Mouse (Mus musculus) limb, embryonic 11.5 days (tissue): Measurements from ENCODE around the gene Pik3r3. TPM values are rescaled to one million over a fixed set of nuclear protein-coding genes. Genes with fewer than 3 reads are reported as not detected.

Experiments used
- ATAC-seq: fragments of 200-750 bp; cut with Nextera tagmentation; 2 replicates; pipeline ENCODE4 v1.8.0; 2017; ENCODE audit warnings: low read depth; ENCODE audit not compliant: insufficient number of reproducible peaks, low FRiP score, low TSS enrichment
- DNase-seq: peaks from one replicate; pipeline ENCODE4 v3.0.0-alpha.2; 2015; ENCODE audit warnings: low spot score
- H3K27ac ChIP-seq: fragments of 300-500 bp; sonication (generic); replicated peaks from 2 replicates; pipeline ENCODE4 v1.5.1; 2014; ENCODE audit warnings: low read depth, mild to moderate bottlenecking, low read length
- H3K27me3 ChIP-seq: fragments of 300-500 bp; sonication (generic); 2 replicates; pipeline ENCODE4 v1.6.1; 2014; ENCODE audit warnings: mild to moderate bottlenecking, low read length, mixed read lengths; ENCODE audit not compliant: control insufficient read depth, insufficient read depth
- H3K36me3 ChIP-seq: fragments of 300-500 bp; sonication (generic); 2 replicates; pipeline ENCODE4 v1.6.1; 2014; ENCODE audit warnings: mild to moderate bottlenecking, low read length, moderate library complexity, mixed read lengths; ENCODE audit not compliant: control insufficient read depth, insufficient read depth
- H3K4me1 ChIP-seq: fragments of 300-500 bp; sonication (generic); 2 replicates; pipeline ENCODE4 v1.6.1; 2014; ENCODE audit warnings: low read length, mixed read lengths; ENCODE audit not compliant: control insufficient read depth, insufficient read depth
- H3K4me2 ChIP-seq: fragments of 300-500 bp; sonication (generic); 2 replicates; pipeline ENCODE4 v1.6.1; 2014; ENCODE audit warnings: low read depth, mild to moderate bottlenecking, moderate library complexity; ENCODE audit not compliant: severe bottlenecking
- H3K4me3 ChIP-seq: fragments of 300-500 bp; sonication (generic); 2 replicates; pipeline ENCODE4 v1.5.1; 2014; ENCODE audit warnings: low read depth, low read length
- H3K9ac ChIP-seq: fragments of 300-500 bp; sonication (generic); 2 replicates; pipeline ENCODE4 v1.6.1; 2014; ENCODE audit warnings: mild to moderate bottlenecking, low read length
- H3K9me3 ChIP-seq: fragments of 300-500 bp; sonication (generic); 2 replicates; pipeline ENCODE4 v1.6.1; 2016; ENCODE audit warnings: low read length; ENCODE audit not compliant: control insufficient read depth
- WGBS: fragments of 180-500 bp; shearing (Covaris S2); extraction: QIAGEN DNeasy Blood & Tissue Kit; methylation state at CpG from one replicate; pipeline ENCODE4 v1.1.7; 2014; 5-methylcytosine and 5-hydroxymethylcytosine counted together
- polyA plus RNA-seq: library from polyadenylated mRNA; unstranded; fragments of >200 nt; fragmentation: Nextera tagmentation; extraction: Ambion mirVana; gene quantifications from 2 replicates; pipeline ENCODE4 v1.2.1, GENCODE M21; 2014

Pik3r3 gene
- polyA plus RNA-seq, 1 experiment from 2014 or later: 46.2 TPM

GRCm38 (mm10) chr4:116182079-116182478 lies 39.3 kb upstream of the Pik3r3 start:
- Histone ChIP-seq H3K36me3 (no peaks in the 10 kb centered on the region), H3K9me3 (no peaks in the 10 kb centered on the region), H3K4me2 (no peak overlapping the region), H3K27me3 (no peaks in the 10 kb centered on the region), H3K4me1 (0 out of 2 replicates have a peak, but pooled peaks cover 3% of the 10 kb centered on the region), H3K9ac (no peak overlapping the region), H3K4me3 (no peak overlapping the region), H3K27ac (no peak overlapping the region)
- WGBS: 42% methylated on average over 3 of the region's 3 CpGs
- no peak for ATAC-seq
- DNase-seq: no peak

- Histone ChIP-seq H3K9me3 (no peaks in the 10 kb centered on the region), H3K4me1 (no peaks in the 10 kb centered on the region), H3K27me3 (no peaks in the 10 kb centered on the region), H3K36me3 (no peaks in the 10 kb centered on the region), H3K27ac (no peak overlapping the region), H3K4me3 (no peak overlapping the region), H3K4me2 (peak overlapping the region; percentile 3; the same call in 1 of the 2 replicates), H3K9ac (no peak overlapping the region)
- ATAC-seq (no peak), DNase-seq (peak; percentile 34)
- 11% methylated on average over 12 of the region's 12 CpGs for WGBS
Measured at GRCm38 (mm10) chr4:116182745-116183144, 38.7 kb upstream of the Pik3r3 start.

GRCm38 (mm10) chr4:116185083-116185482 lies 36.3 kb upstream of the Pik3r3 start:
- DNase-seq: no peak
- H3K27ac ChIP-seq: no peak overlapping the region
- no peak overlapping the region for H3K4me3 ChIP-seq
- no peak overlapping the region for H3K4me2 ChIP-seq
- no peaks in the 10 kb centered on the region for H3K36me3 ChIP-seq
- H3K27me3 ChIP-seq: no peaks in the 10 kb centered on the region
- no peak overlapping the region for H3K9ac ChIP-seq
- H3K9me3 ChIP-seq: no peaks in the 10 kb centered on the region
- no peak for ATAC-seq
- H3K4me1 ChIP-seq: no peaks in the 10 kb centered on the region
- WGBS: 89% methylated on average over 4 of the region's 4 CpGs

GRCm38 (mm10) chr4:116192286-116192835 lies 29.1 kb upstream of the Pik3r3 start:
- Histone ChIP-seq H3K36me3 (no peaks in the 10 kb centered on the region), H3K9ac (no peak overlapping the region), H3K27ac (no peak overlapping the region), H3K4me3 (no peak overlapping the region), H3K4me2 (no peak overlapping the region), H3K9me3 (no peaks in the 10 kb centered on the region), H3K27me3 (no peaks in the 10 kb centered on the region), H3K4me1 (no peaks in the 10 kb centered on the region)
- 29% methylated on average over 4 of the region's 4 CpGs for WGBS
- ATAC-seq (no peak), DNase-seq (no peak)

- H3K9ac ChIP-seq: no peak overlapping the region
- H3K27me3 ChIP-seq: no peaks in the 10 kb centered on the region
- 71% methylated on average over 9 of the region's 9 CpGs for WGBS
- H3K27ac ChIP-seq: no peak overlapping the region
- no peak for ATAC-seq
- H3K36me3 ChIP-seq: no peaks in the 10 kb centered on the region
- no peaks in the 10 kb centered on the region for H3K9me3 ChIP-seq
- H3K4me1 ChIP-seq: no peaks in the 10 kb centered on the region
- H3K4me2 ChIP-seq: no peak overlapping the region
- H3K4me3 ChIP-seq: no peak overlapping the region
- DNase-seq: no peak
Measured at GRCm38 (mm10) chr4:116193583-116194383, 27.6 kb upstream of the Pik3r3 start.

GRCm38 (mm10) chr4:116198422-116198821 lies 23.0 kb upstream of the Pik3r3 start:
- no peaks in the 10 kb centered on the region for H3K36me3 ChIP-seq
- no peak overlapping the region for H3K4me3 ChIP-seq
- DNase-seq (no peak), ATAC-seq (no peak)
- no peak overlapping the region for H3K27ac ChIP-seq
- H3K9ac ChIP-seq: no peak overlapping the region
- no peaks in the 10 kb centered on the region for H3K27me3 ChIP-seq
- 72% methylated on average over 2 of the region's 2 CpGs for WGBS
- no peaks in the 10 kb centered on the region for H3K4me1 ChIP-seq
- no peaks in the 10 kb centered on the region for H3K9me3 ChIP-seq
- H3K4me2 ChIP-seq: no peak overlapping the region

GRCm38 (mm10) chr4:116204422-116204821 lies 17.0 kb upstream of the Pik3r3 start:
- Histone ChIP-seq H3K4me2 (no peak overlapping the region), H3K4me1 (no peaks in the 10 kb centered on the region), H3K27ac (no peak overlapping the region), H3K4me3 (no peak overlapping the region), H3K36me3 (no peaks in the 10 kb centered on the region), H3K9ac (no peak overlapping the region), H3K9me3 (no peaks in the 10 kb centered on the region), H3K27me3 (no peaks in the 10 kb centered on the region)
- DNase-seq (no peak), ATAC-seq (no peak)
- WGBS: 65% methylated on average over 3 of the region's 3 CpGs

- Histone ChIP-seq H3K9ac (no peak overlapping the region), H3K4me1 (no peaks in the 10 kb centered on the region), H3K9me3 (no peaks in the 10 kb centered on the region), H3K36me3 (no peaks in the 10 kb centered on the region), H3K4me2 (no peak overlapping the region), H3K27ac (no peak overlapping the region), H3K4me3 (no peak overlapping the region), H3K27me3 (no peaks in the 10 kb centered on the region)
- WGBS: 72% methylated on average over 4 of the region's 4 CpGs
- ATAC-seq (no peak), DNase-seq (no peak)
Measured at GRCm38 (mm10) chr4:116206531-116206930, 14.9 kb upstream of the Pik3r3 start.
